Comparison of ENCODE assay signal across 8 mouse cellular contexts in genomic region chr6:94700067-94700491, GRCm38 (mm10). TPM values are rescaled to one million over a fixed set of nuclear protein-coding genes. Genes with fewer than 3 reads are reported as not detected.
DNase-seq lines count a peak whose midpoint lies in the region; ATAC-seq lines count a peak whose summit lies in the region.

TSS of gene Lrig1 (minus strand) at chr6:94700158.

- H3K4me3 ChIP-seq in hindbrain, embryonic 13.5 days: peak within 1 kb of the TSS; percentile 96

- ATAC-seq in hindbrain, embryonic 13.5 days (ENCODE audit: low FRiP score): peak; percentile 99

- peak within 1 kb of the TSS; percentile 94 for H3K27ac ChIP-seq in hindbrain, embryonic 13.5 days

- peak within 1 kb of the TSS; percentile 92 for H3K4me2 ChIP-seq in hindbrain, embryonic 13.5 days

- 0 out of 2 replicates have a peak, but pooled peaks cover 5% of the 10 kb centered on the region for H3K27me3 ChIP-seq in hindbrain, embryonic 13.5 days

- WGBS in hindbrain, embryonic 13.5 days: under 1% methylated on average over 38 of the region's 40 CpGs

- DNase-seq in WW6 (ENCODE audit: low read depth, low spot score): peak; percentile 94
- DNase-seq in cerebellum, postnatal 36 days: peak; percentile 95 to 98
- DNase-seq in frontal cortex, postnatal 25 days (ENCODE audit: low spot score in 2 of 2): peak; percentile 82 to 94
- peak; percentile 92 to 98 for DNase-seq in layer of hippocampus, postnatal 14 days (ENCODE audit: low spot score in 2 of 2)
- DNase-seq in lung, postnatal 10 days: peak; percentile 99
- peak; percentile 92 for DNase-seq in ovary, postnatal 14 days (ENCODE audit: low spot score)
- peak; percentile 96 to 97 for DNase-seq in thymus, postnatal 10 days (ENCODE audit: low spot score in 2 of 2)

- H3K36me3 ChIP-seq in hindbrain, embryonic 13.5 days: no peaks in the 10 kb centered on the region

- peak within 1 kb of the TSS; percentile 96 for H3K9ac ChIP-seq in hindbrain, embryonic 13.5 days

- no peaks in the 10 kb centered on the region for H3K9me3 ChIP-seq in hindbrain, embryonic 13.5 days

- H3K4me1 ChIP-seq in hindbrain, embryonic 13.5 days (replicated peaks): peaks cover 61% of the 10 kb centered on the region

RNA-seq across cellular contexts. Expression of gene Lrig1, which starts in this region (rescaled TPM):
- 10.9 and 12.5 TPM in 2 replicates for polyA plus RNA-seq in hindbrain, embryonic 13.5 days (2015; fragmentation: Nextera tagmentation; extraction: Ambion mirVana)
- total RNA-seq in layer of hippocampus, postnatal 14 days (2021): 10 to 100 TPM; 33.2 to 34.9 TPM

Comparison
In these comparisons a context has a peak if more than half of its experiments do, and no peak if none do; other contexts are left out.
1. Peak in every context shown above with its lines: DNase-seq, ATAC-seq, H3K4me3 ChIP-seq and H3K27ac ChIP-seq.